Mouse (Mus musculus) CD4-positive naive resting alpha-beta T cell, adult 76 days (primary cell): ENCODE data around the gene Gm12800. TPM values are rescaled to one million over a fixed set of nuclear protein-coding genes. Genes with fewer than 3 reads are reported as not detected.

Source experiments
- total RNA-seq: library from RNA; stranded (reverse); gene quantifications from one replicate; pipeline ENCODE4 v1.2.4, GENCODE M21; 2023

Gm12800 gene
- not detected for total RNA-seq

GRCm38 (mm10) chr4:101908821-101909220 lies at the start of gene Gm12800:
Gene Gm12800 (plus strand): TSS chr4:101909121.

GRCm38 (mm10) chr4:101893656-101894420 lies 15.1 kb upstream of the Gm12800 start, which contains the start of gene C130073F10Rik:
Gene C130073F10Rik (minus strand): TSS chr4:101893789.

GRCm38 (mm10) chr4:101940107-101940506 lies 31.2 kb downstream of the Gm12800 start, which contains the start of gene Gm12794:
Gene Gm12794 (plus strand): TSS chr4:101940407.

Other genes starting within 250 kb of the Gm12800 start
- gene Lepr, start 191.7 kb upstream of the Gm12800 start, total RNA-seq: not detected
- gene B020004J07Rik, start 65.1 kb upstream of the Gm12800 start, total RNA-seq: not detected
- gene C130073F10Rik, start 15.3 kb upstream of the Gm12800 start, total RNA-seq: not detected
- not detected for gene Gm12794, start 31.3 kb downstream of the Gm12800 start, total RNA-seq
- not detected for gene Gm12790, start 71.9 kb downstream of the Gm12800 start, total RNA-seq
- gene Gm12789, start 77.5 kb downstream of the Gm12800 start, total RNA-seq: not detected
- gene Pde4b, start 178.4 kb downstream of the Gm12800 start, total RNA-seq: 195 TPM